Mouse (Mus musculus): ENCODE results near the gene Zfp710.
A peak's percentile ranks its signal among the peaks of the same experiment; 100 is the strongest.

The Zfp710 gene

DNA sequence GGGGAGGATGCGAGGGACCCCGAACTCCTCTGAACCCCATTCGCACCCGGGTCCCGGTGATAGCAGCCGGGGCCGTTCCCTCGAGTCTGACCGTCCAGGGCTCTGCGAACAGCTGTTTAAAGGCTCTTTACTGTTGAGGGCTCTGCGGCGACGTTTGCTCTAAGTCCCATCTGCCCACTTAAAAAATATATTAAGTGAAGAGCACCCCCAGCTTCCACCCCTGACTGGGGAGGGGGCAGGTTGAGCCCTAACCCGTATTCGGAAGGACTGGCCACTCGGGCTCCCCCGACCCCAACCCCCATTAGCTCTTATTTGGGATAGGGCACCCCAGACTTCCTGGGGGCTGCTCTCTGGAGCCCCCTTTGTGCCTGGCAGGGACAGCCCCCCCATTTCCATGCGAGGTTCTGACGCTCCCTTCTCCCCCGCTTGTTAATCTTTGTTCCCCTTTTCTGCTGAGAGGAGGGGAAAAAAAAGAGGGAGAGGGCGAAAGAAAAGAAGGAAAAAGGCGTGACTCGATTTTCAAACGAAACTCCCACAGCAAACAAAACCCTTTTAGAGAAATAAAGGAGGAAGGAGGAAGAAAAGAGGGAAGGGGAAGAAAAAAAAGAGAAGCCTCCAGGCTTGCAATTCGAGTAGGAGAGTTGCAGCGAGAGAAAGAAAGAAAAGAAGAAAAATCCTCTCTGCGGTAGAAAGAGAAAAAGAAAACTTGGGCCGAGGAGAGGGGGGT is 940 bp downstream of the Zfp710 start:
- Histone ChIP-seq H3K9me3 (ENCODE audit: low read length) (no peaks in the 10 kb centered on the region), H3K4me1 (replicated peaks; ENCODE audit: low read depth, low read length) (peaks cover 70% of the 10 kb centered on the region), H3K4me3 (replicated peaks; ENCODE audit: low read length) (peak overlapping the region; percentile 91), H3K27me3 (ENCODE audit: insufficient read depth, low read length) (no peaks in the 10 kb centered on the region), H3K36me3 (ENCODE audit: insufficient read depth, low read length) (peaks cover 22% of the 10 kb centered on the region)
- TF ChIP-seq POU5F1 (IDR thresholded peaks at IDR 0.05; ENCODE audit: borderline replicate concordance, low read length) = no peak
- TF ChIP-seq CTCF (conservative IDR thresholded peaks at IDR 0.05; ENCODE audit: low read length) = no peak
- TF ChIP-seq NANOG (IDR thresholded peaks at IDR 0.05; ENCODE audit: borderline replicate concordance, low read length) = no peak

DNA sequence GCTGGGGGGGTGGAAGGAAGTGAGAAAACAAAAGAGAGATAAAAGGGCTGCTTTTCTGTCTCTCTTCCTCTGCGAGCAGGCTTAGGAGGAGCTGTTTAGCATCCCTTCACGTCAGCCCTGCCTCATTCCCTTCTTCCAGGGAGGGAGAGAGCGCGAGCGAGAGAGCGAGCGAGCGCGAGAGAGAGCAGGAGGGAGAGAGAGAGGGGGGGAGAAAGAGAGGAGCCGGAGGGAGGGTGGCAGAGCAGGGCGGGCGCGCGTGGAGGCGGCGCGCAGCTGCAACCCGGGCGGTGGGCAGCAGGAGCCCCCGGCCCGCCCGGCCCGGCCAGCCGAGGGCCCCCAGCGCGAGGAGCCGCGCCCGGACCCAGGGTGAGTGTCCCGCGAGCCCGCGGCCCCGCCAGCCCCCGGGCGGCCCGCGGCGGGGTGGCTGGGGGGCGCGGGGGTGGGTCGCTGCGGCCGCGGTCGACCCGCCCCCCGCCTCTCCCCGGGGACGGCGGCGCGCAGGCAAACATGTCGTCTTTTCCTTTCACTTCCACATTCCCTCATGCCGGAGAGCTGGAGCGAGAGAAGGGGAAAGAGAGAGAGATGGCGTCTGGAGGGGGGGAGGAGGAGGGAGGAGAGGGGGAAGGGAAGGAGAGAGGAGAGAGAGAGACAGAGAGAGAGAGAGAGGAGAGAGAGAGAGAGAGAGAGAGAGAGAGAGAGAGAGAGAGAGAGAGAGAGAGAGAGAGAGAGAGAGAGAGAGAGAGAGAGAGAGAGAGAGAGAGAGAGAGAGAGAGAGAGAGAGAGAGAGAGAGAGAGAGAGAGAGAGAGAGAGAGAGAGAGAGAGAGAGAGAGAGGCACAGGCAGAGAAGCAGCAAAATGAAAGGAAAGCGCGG is 1.7 kb downstream of the Zfp710 start:
- peaks cover 27% of the 10 kb centered on the region for H3K36me3 ChIP-seq (ENCODE audit: insufficient read depth, low read length)
- H3K9me3 ChIP-seq (ENCODE audit: low read length) = no peaks in the 10 kb centered on the region
- peaks cover 71% of the 10 kb centered on the region for H3K4me1 ChIP-seq (replicated peaks; ENCODE audit: low read depth, low read length)
- TF ChIP-seq POU5F1 (IDR thresholded peaks at IDR 0.05; ENCODE audit: borderline replicate concordance, low read length) = no peak
- TF ChIP-seq CTCF (conservative IDR thresholded peaks at IDR 0.05; ENCODE audit: low read length) = no peak
- no peak for TF ChIP-seq NANOG (IDR thresholded peaks at IDR 0.05; ENCODE audit: borderline replicate concordance, low read length)
- H3K4me3 ChIP-seq (replicated peaks; ENCODE audit: low read length) = peak overlapping the region; percentile 91
- H3K27me3 ChIP-seq (ENCODE audit: insufficient read depth, low read length) = no peaks in the 10 kb centered on the region

DNA sequence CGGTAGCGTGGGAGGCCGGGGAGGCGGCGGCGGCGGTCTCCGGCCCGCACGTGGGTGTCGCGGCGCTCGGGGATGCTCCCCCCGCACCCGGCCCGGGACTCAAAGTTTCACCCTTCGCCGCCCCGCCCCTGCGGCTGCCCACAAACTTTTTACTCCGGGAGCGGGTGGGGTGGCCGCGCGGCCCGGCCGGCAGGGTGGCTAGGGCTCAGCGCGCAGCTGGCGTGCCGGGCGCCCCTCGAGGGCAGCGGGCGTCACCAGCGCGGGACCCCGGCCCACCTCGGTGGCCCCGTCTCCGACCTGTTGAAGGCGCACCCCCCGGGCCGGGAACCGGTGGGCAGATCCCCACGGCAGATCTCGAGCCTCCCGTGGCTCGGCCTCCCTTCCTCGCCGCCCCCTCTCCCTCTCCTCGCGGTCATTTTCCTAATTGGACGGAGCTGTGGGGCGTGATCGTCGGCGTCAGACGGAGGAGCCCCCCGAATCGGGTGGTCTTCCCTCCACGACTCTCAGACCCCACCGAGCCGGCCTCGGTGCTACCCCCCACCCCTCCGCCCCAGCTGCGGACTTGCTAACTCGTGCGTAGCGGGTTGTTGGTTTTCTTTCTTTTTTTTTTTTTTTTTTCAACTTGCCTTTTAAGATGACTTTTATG is 2.5 kb downstream of the Zfp710 start:
- TF ChIP-seq POU5F1 (IDR thresholded peaks at IDR 0.05; ENCODE audit: borderline replicate concordance, low read length) = no peak
- TF ChIP-seq CTCF (conservative IDR thresholded peaks at IDR 0.05; ENCODE audit: low read length) = no peak
- no peak for TF ChIP-seq NANOG (IDR thresholded peaks at IDR 0.05; ENCODE audit: borderline replicate concordance, low read length)

DNA sequence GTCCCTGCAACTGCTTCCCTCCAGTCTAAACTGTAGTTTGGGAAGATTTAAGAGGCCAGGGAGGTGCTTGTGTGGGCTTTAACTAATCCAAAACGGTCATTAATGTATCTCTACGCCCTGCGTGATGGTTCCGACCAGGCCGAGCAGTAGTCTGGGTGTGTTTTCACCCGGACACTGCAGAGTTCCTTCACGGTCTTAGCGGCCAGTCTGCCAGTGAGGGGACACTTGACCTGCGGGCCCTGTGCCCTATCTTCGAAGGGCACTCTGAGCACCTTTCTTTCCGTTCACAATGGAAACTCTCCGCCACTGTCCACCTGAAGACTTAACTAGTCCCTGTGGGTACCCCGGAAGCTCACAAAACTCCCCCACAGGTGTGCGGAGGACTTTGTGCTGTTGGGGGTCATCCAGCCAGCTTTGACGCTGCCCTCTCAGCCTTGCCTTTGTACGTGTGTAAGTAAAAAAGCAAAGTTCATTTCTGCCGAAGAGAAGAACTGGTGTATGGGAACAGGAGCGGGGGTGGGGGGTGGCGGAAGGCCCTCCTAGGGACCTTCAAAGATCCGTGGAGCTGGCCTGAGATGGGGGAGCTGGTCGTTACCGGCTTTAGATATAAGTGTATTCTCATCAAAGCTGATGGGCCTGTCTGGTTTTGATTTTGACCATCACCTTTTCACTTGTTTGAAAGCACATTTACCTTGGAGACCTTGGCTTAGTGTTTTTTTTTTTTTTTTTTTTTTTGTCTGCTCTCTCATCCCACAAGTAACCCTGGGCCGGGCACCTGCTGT is 3.2 kb downstream of the Zfp710 start:
- peaks cover 71% of the 10 kb centered on the region for H3K4me1 ChIP-seq (replicated peaks; ENCODE audit: low read depth, low read length)
- no peaks in the 10 kb centered on the region for H3K9me3 ChIP-seq (ENCODE audit: low read length)
- H3K4me3 ChIP-seq (replicated peaks; ENCODE audit: low read length) = peak overlapping the region; percentile 91
- TF ChIP-seq NANOG (IDR thresholded peaks at IDR 0.05; ENCODE audit: borderline replicate concordance, low read length) (no peak), POU5F1 (IDR thresholded peaks at IDR 0.05; ENCODE audit: borderline replicate concordance, low read length) (no peak), CTCF (conservative IDR thresholded peaks at IDR 0.05; ENCODE audit: low read length) (no peak)
- H3K27me3 ChIP-seq (ENCODE audit: insufficient read depth, low read length) = no peaks in the 10 kb centered on the region
- H3K36me3 ChIP-seq (ENCODE audit: insufficient read depth, low read length) = peaks cover 38% of the 10 kb centered on the region

More for the DNA sequence above, 2.5 kb downstream of the Zfp710 start:
- peak overlapping the region; percentile 91 for H3K4me3 ChIP-seq (replicated peaks; ENCODE audit: low read length)
- H3K4me1 ChIP-seq (replicated peaks; ENCODE audit: low read depth, low read length) = peaks cover 71% of the 10 kb centered on the region
- no peaks in the 10 kb centered on the region for H3K27me3 ChIP-seq (ENCODE audit: insufficient read depth, low read length)
- no peaks in the 10 kb centered on the region for H3K9me3 ChIP-seq (ENCODE audit: low read length)
- H3K36me3 ChIP-seq (ENCODE audit: insufficient read depth, low read length) = peaks cover 32% of the 10 kb centered on the region

DNA sequence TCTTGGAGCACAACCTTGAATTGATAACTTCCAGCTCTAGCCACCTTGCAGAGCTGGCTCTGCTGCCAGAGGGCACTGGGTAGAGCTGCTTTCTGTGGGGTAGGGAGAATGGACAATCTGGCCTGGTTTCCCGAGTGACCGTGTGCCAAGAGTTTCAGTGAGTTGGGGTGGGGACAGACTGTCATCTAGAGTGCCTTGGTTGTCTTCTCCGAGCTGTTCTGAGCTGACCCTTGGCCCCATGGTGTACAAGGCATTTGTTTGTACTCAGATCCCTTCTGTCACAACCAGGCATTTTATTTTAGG is 3.8 kb downstream of the Zfp710 start:
- peaks cover 43% of the 10 kb centered on the region for H3K36me3 ChIP-seq (ENCODE audit: insufficient read depth, low read length)
- peaks cover 71% of the 10 kb centered on the region for H3K4me1 ChIP-seq (replicated peaks; ENCODE audit: low read depth, low read length)
- peak overlapping the region; percentile 91 for H3K4me3 ChIP-seq (replicated peaks; ENCODE audit: low read length)
- TF ChIP-seq POU5F1 (IDR thresholded peaks at IDR 0.05; ENCODE audit: borderline replicate concordance, low read length) = no peak
- H3K9me3 ChIP-seq (ENCODE audit: low read length) = no peaks in the 10 kb centered on the region
- no peaks in the 10 kb centered on the region for H3K27me3 ChIP-seq (ENCODE audit: insufficient read depth, low read length)

DNA sequence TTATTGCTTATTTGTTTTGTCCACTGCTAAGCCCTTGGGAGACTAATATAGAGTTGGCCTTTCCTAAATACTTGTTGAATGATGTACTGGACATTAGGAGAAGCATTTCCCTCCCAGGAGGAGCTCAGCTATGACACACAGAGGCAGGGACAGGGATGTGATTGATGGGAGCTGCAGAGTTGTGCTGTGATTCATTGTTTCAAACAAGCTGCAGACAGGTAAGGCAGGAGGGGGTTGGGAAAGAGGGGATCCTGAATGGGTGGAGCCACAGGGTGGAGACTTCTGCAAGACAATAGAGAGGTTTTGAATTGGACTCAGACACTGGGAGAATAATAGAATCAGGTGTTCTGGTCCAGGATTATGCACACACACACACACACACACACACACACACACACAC is 5.4 kb downstream of the Zfp710 start:
- peaks cover 76% of the 10 kb centered on the region for H3K4me1 ChIP-seq (replicated peaks; ENCODE audit: low read depth, low read length)

DNA sequence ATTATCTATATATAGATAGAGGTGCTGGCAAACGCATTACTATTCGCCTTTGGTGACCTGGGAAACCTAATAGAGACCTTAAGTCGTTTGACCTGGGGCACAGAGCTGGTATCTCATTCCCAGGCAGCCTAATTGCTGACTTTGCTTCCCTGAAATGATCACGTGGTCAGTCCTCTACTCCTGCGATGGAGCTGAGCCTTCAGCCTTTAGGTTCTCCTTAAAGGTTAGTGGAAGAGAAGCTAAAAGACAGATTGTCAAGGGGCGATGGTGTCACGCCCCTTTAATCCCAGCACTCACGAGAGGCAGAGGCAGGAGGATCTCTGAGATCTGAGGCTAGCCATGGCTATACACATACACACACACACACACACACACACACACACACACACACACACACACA is 5.9 kb downstream of the Zfp710 start:
- Histone ChIP-seq H3K9me3 (ENCODE audit: low read length) (no peaks in the 10 kb centered on the region), H3K27me3 (ENCODE audit: insufficient read depth, low read length) (no peaks in the 10 kb centered on the region), H3K4me1 (replicated peaks; ENCODE audit: low read depth, low read length) (peaks cover 81% of the 10 kb centered on the region), H3K36me3 (ENCODE audit: insufficient read depth, low read length) (peaks cover 61% of the 10 kb centered on the region), H3K4me3 (replicated peaks; ENCODE audit: low read length) (no peak overlapping the region; the same call in 1 of the 2 replicates)
- no peak for TF ChIP-seq POU5F1 (IDR thresholded peaks at IDR 0.05; ENCODE audit: borderline replicate concordance, low read length)
- TF ChIP-seq NANOG (IDR thresholded peaks at IDR 0.05; ENCODE audit: borderline replicate concordance, low read length) = no peak

More for the DNA sequence above, 5.4 kb downstream of the Zfp710 start:
- Histone ChIP-seq H3K9me3 (ENCODE audit: low read length) (no peaks in the 10 kb centered on the region), H3K36me3 (ENCODE audit: insufficient read depth, low read length) (peaks cover 56% of the 10 kb centered on the region), H3K27me3 (ENCODE audit: insufficient read depth, low read length) (no peaks in the 10 kb centered on the region), H3K4me3 (replicated peaks; ENCODE audit: low read length) (peak overlapping the region; percentile 91)
- TF ChIP-seq NANOG (IDR thresholded peaks at IDR 0.05; ENCODE audit: borderline replicate concordance, low read length) (no peak), POU5F1 (IDR thresholded peaks at IDR 0.05; ENCODE audit: borderline replicate concordance, low read length) (no peak)

DNA sequence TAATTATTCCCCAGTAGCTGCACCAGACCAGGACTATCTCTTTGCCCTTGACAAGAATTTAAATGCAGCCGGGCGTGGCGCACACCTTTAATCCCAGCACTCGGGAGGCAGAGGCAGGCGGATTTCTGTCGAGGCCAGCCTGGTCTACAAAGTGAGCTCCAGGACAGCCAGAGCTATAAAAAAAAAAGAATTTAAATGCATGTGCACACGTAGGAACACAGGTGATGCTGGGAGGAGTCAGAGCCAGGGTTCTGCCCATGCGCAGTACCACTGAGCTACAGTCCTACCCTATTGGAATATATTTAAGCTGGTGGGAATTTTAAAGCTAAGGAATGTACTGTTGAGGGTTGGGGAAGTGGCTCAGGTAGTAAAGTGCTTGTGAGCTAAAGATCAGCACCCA is 6.4 kb downstream of the Zfp710 start:
- Histone ChIP-seq H3K9me3 (ENCODE audit: low read length) (no peaks in the 10 kb centered on the region), H3K4me1 (replicated peaks; ENCODE audit: low read depth, low read length) (peaks cover 83% of the 10 kb centered on the region), H3K36me3 (ENCODE audit: insufficient read depth, low read length) (peaks cover 66% of the 10 kb centered on the region), H3K27me3 (ENCODE audit: insufficient read depth, low read length) (no peaks in the 10 kb centered on the region), H3K4me3 (replicated peaks; ENCODE audit: low read length) (peak overlapping the region; percentile 57)
- TF ChIP-seq NANOG (IDR thresholded peaks at IDR 0.05; ENCODE audit: borderline replicate concordance, low read length) (no peak), POU5F1 (IDR thresholded peaks at IDR 0.05; ENCODE audit: borderline replicate concordance, low read length) (no peak), CTCF (conservative IDR thresholded peaks at IDR 0.05; ENCODE audit: low read length) (no peak)

All from E14TG2a.4 (cell line).